Mouse (Mus musculus) thymus, adult 2 months (tissue): ENCODE results near the gene Gm28048. TPM values are rescaled to one million over a fixed set of nuclear protein-coding genes. Genes with fewer than 3 reads are reported as not detected.
A peak's percentile ranks its signal among the peaks of the same experiment; 100 is the strongest.

Source experiments
- DNase-seq: peaks from one replicate; pipeline ENCODE4 v3.0.0; 2021
- H3K27ac ChIP-seq: fragments of 200-500 bp; 2 replicates; pipeline ENCODE4 v1.5.1; 2012; ENCODE audit warnings: low read length, control low read depth; ENCODE audit not compliant: control insufficient read depth, insufficient read depth
- H3K27me3 ChIP-seq: fragments of 200-500 bp; 2 replicates; pipeline ENCODE4 v1.6.1; 2012; ENCODE audit warnings: mild to moderate bottlenecking, low read length, moderate library complexity, mixed read lengths; ENCODE audit not compliant: control insufficient read depth, insufficient read depth
- H3K36me3 ChIP-seq: fragments of 200-500 bp; 2 replicates; pipeline ENCODE4 v1.6.1; 2012; ENCODE audit warnings: mild to moderate bottlenecking, low read length, moderate library complexity; ENCODE audit not compliant: control insufficient read depth, insufficient read depth
- H3K4me1 ChIP-seq: fragments of 200-500 bp; replicated peaks from 2 replicates; pipeline ENCODE4 v1.6.1; 2012; ENCODE audit warnings: low read length; ENCODE audit not compliant: control insufficient read depth, insufficient read depth
- H3K4me3 ChIP-seq: fragments of 200-500 bp; 2 replicates; pipeline ENCODE4 v1.5.1; 2012; ENCODE audit warnings: mild to moderate bottlenecking, low read length, control low read depth, moderate library complexity; ENCODE audit not compliant: control insufficient read depth, insufficient read depth
- CTCF ChIP-seq: fragments of 200-500 bp; IDR thresholded peaks from 2 replicates; pipeline ENCODE4 v1.5.1; 2012; ENCODE audit warnings: mild to moderate bottlenecking, control low read depth, low read length, moderate library complexity, borderline replicate concordance; ENCODE audit not compliant: control insufficient read depth, poor library complexity, insufficient read depth; ENCODE audit errors: extremely low read depth
- POLR2A ChIP-seq: fragments of 200-500 bp; IDR thresholded peaks from 2 replicates; pipeline ENCODE4 v1.6.1; 2012; ENCODE audit warnings: mild to moderate bottlenecking, low read length, control low read depth, moderate library complexity; ENCODE audit not compliant: control insufficient read depth, poor library complexity, insufficient read depth; ENCODE audit errors: extremely low read depth
- WGBS: fragments of 180-500 bp; shearing (Covaris S2); methylation state at CpG from one replicate; pipeline ENCODE4 v1.1.7; 2018; 5-methylcytosine and 5-hydroxymethylcytosine counted together
- polyA plus RNA-seq: library from polyadenylated mRNA; depleted of rRNA; stranded (reverse); fragments of >200 nt; gene quantifications from 2 replicates; pipeline ENCODE4 v1.2.3, GENCODE M21; 2012

The Gm28048 gene
- polyA plus RNA-seq, 1 experiment = not detected

DNA sequence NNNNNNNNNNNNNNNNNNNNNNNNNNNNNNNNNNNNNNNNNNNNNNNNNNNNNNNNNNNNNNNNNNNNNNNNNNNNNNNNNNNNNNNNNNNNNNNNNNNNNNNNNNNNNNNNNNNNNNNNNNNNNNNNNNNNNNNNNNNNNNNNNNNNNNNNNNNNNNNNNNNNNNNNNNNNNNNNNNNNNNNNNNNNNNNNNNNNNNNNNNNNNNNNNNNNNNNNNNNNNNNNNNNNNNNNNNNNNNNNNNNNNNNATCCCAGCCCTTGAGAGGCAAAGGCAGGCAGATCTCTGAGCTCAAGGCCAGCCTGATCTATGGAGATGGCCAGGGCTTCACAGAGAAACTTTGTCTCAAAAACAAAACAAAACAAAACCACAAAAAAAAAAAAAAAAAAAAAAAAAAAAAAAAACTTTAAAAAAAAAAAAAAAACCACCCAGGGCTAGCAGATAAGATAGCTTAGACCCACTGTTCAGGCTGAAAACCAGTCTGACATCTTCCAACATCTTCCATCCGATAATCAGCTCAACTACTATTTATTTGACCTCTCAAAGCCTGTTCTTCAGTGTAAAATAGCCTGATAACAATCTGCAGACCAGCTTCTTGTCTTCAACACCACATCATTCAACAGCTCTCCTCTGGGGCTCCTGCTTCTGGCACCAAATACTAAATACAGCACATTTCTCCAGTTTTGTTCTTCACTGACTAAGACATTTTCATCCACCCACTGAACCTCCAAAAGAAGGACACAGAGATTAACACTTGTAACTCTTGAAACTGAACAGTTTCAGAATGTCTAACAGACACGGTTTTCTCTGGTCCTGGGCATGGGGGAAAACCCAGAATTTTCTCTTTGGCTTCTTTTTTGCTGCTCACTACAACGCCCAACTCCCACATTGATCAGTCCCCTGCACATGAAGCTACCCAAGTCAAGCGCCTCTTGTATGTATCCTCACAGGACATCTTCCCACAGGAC lies 136.9 kb downstream of the Gm28048 start:
- Histone ChIP-seq H3K4me1 (peaks cover 61% of the 10 kb centered on the region), H3K4me3 (no peak overlapping the region)
- no peak for DNase-seq

DNA sequence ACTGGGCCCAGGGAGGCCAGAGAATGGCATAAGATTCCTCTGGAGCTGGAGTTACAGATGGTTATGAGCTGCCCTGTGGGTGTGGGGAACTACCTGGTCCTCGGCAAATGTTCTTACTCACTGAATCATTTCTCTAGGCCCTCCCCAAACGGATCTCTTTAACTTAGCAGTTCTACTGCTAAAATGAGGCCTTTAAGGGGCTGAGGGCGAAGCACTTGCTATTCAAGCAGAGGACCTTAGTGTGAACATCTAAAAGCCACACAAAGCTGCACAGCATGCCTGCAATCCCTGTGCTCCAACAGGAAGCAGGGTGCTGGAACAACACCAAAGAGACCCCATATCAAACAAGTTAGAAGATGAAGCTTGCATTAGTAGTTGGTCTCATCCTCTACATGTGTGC lies 142.4 kb downstream of the Gm28048 start:
- H3K4me3 ChIP-seq = no peak overlapping the region
- H3K27me3 ChIP-seq = no peaks in the 10 kb centered on the region
- TF ChIP-seq CTCF (no peak), POLR2A (no peak)
- peak overlapping the region; percentile 2; the same call in 1 of the 2 replicates for H3K27ac ChIP-seq
- WGBS = 41% methylated on average over 3 of the region's 3 CpGs
- DNase-seq = no peak
- H3K4me1 ChIP-seq = peaks cover 44% of the 10 kb centered on the region
- H3K36me3 ChIP-seq = peaks cover 20% of the 10 kb centered on the region

More for the DNA sequence above, 136.9 kb downstream of the Gm28048 start:
- Histone ChIP-seq H3K27ac (peak overlapping the region; percentile 92), H3K36me3 (no peaks in the 10 kb centered on the region; the same call in 1 of the 2 replicates), H3K27me3 (no peaks in the 10 kb centered on the region)
- no peak for TF ChIP-seq CTCF
- TF ChIP-seq POLR2A = no peak
- WGBS = 30% methylated on average over 4 of the region's 4 CpGs

DNA sequence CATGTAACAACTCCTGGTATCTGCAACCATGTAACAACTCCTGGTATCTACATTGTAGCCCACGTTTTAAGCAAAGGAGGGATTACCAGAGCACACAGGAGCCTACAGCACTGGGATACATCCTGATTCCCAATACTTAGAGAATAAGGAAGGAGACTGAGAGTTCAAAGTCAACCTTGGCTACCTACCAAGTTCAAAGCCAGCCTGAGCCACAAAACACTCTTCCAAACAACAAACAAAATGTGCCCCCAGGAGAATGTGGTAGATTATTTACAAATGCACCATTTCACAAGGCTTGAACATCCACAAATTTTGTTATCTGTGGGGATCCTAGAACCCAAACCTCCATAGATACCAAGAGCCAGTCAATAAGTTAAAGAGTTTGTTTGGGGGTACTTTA lies 143.5 kb downstream of the Gm28048 start:
- Histone ChIP-seq H3K27me3 (no peaks in the 10 kb centered on the region), H3K36me3 (peaks cover 29% of the 10 kb centered on the region), H3K4me1 (peaks cover 38% of the 10 kb centered on the region), H3K4me3 (no peak overlapping the region), H3K27ac (no peak overlapping the region)
- DNase-seq = no peak
- 84% methylated on average over 1 of the region's 1 CpGs for WGBS
- TF ChIP-seq CTCF (no peak), POLR2A (no peak)

DNA sequence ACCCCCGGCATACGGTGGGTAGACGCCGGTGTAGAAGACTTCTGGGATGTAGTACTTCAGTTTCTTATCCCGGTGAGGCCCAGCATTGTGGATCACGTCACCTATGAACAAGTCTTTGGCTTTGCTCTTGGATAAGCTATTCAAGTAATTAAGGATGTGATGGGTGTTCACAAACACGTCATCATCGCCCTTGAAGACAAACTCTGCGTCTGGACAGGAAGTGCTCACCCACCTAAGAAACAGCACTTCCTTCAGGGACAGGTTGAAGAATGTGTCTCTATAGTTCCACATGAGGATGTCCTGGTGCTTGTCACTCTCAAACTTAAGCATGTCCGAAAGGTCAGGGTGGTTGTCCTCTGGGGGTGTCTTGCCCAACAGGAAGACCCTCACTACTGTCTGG lies 145.6 kb downstream of the Gm28048 start:
- WGBS = 84% methylated on average over 10 of the region's 10 CpGs

DNA sequence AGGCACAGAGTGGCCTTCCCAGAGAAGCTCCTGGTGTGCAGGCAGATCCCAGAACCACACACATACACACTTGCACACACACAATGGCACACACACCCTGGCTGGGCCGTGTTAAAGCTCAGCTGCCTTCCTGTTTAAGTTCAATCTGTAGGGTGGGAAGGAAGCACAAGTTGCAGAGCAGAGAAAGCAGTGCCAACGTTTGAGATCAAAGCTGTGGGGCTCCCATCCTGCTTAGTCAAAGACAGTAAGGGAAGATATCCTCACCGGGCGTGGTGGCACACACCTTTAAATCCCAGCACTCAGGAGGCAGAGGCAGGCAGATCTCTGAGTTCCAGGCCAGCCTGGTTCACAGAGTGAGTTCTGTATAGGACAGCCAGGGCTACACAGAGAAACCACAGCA lies 149.3 kb downstream of the Gm28048 start:
- H3K36me3 ChIP-seq = peaks cover 29% of the 10 kb centered on the region
- peaks cover 41% of the 10 kb centered on the region for H3K4me1 ChIP-seq
- H3K27ac ChIP-seq = no peak overlapping the region; the same call in 1 of the 2 replicates
- TF ChIP-seq CTCF = no peak
- TF ChIP-seq POLR2A = no peak
- WGBS = 20% methylated on average over 4 of the region's 4 CpGs
- no peak overlapping the region for H3K4me3 ChIP-seq
- no peaks in the 10 kb centered on the region for H3K27me3 ChIP-seq
- DNase-seq = no peak

More for the DNA sequence above, 145.6 kb downstream of the Gm28048 start:
- H3K4me3 ChIP-seq = no peak overlapping the region
- TF ChIP-seq CTCF (no peak), POLR2A (no peak)
- no peak for DNase-seq
- H3K27ac ChIP-seq = no peak overlapping the region
- peaks cover 31% of the 10 kb centered on the region for H3K4me1 ChIP-seq
- no peaks in the 10 kb centered on the region for H3K27me3 ChIP-seq
- H3K36me3 ChIP-seq = peaks cover 29% of the 10 kb centered on the region

DNA sequence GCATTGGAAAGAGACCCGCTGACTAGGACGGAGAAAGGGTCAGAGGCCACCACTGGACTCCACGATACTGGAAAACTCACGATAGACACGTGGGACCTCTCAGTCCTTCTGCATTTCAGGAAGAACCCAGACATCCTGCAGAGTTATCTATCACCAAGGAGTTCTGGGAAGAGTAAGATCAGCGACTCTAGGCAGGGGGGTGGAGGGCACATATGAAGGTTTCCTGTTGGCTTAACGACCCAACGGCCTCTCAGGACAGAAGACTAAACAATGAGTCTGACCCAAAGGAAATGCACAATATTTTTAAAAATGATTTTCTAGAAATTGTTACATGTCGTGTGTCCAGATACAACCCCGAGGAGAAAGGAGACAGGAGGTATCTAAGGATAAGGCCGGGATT lies 150.0 kb downstream of the Gm28048 start:
- Histone ChIP-seq H3K36me3 (peaks cover 29% of the 10 kb centered on the region), H3K4me3 (no peak overlapping the region), H3K27me3 (no peaks in the 10 kb centered on the region), H3K4me1 (peaks cover 46% of the 10 kb centered on the region), H3K27ac (no peak overlapping the region)
- no peak for TF ChIP-seq CTCF
- no peak for TF ChIP-seq POLR2A
- no peak for DNase-seq
- WGBS = 94% methylated on average over 11 of the region's 11 CpGs
